Mouse (Mus musculus): ENCODE data around the gene Gm10318. TPM values are rescaled to one million over a fixed set of nuclear protein-coding genes. Genes with fewer than 3 reads are reported as not detected.

Gene Gm10318
- polyA plus RNA-seq, 1 experiment = not detected

- H3K36me3 ChIP-seq (ENCODE audit: control insufficient read depth, insufficient read depth, low read length) = no peaks in the 10 kb centered on the region
- H3K4me1 ChIP-seq (ENCODE audit: control insufficient read depth, insufficient read depth, low read length) = peaks cover 11% of the 10 kb centered on the region
- H3K4me3 ChIP-seq (ENCODE audit: control insufficient read depth, low read depth, low read length) = peak overlapping the region; percentile 55
- no peak overlapping the region for H3K27ac ChIP-seq (ENCODE audit: control insufficient read depth, insufficient read depth, low read depth, low read length)
- no peaks in the 10 kb centered on the region for H3K27me3 ChIP-seq (ENCODE audit: control insufficient read depth, insufficient read depth, low read length)
- TF ChIP-seq CTCF (IDR thresholded peaks at IDR 0.05; ENCODE audit: control insufficient read depth, insufficient read depth, insufficient replicate concordance, low read depth, low read length) = no peak
- no peak for TF ChIP-seq POLR2A (IDR thresholded peaks at IDR 0.05; ENCODE audit: control insufficient read depth, low read depth, low read length)
Measured at GRCm38 (mm10) chr10:77902894-77903715, 50.4 kb downstream of the Gm10318 start.

Other genes with a start within 250 kb of the Gm10318 start
- 83.1 and 88.6 TPM in 2 replicates for gene Sumo3, start 246.8 kb upstream of the Gm10318 start, polyA plus RNA-seq (2012; rRNA removed)
- 0.72 TPM in 1 of 2 replicates, not detected in the other for gene Gm49325, start 246.7 kb upstream of the Gm10318 start, polyA plus RNA-seq (2012; rRNA removed)
- 66.1 and 70.3 TPM in 2 replicates for gene Ube2g2, start 230.6 kb upstream of the Gm10318 start, polyA plus RNA-seq (2012; rRNA removed)
- 0.07 and 0.73 TPM in 2 replicates for gene Tspear, start 166.3 kb upstream of the Gm10318 start, polyA plus RNA-seq (2012; rRNA removed)
- not detected in 2 replicates for gene Gm19402, start 162.1 kb upstream of the Gm10318 start, polyA plus RNA-seq (2012; rRNA removed)
- not detected in 2 replicates for gene Gm9508, start 155.6 kb upstream of the Gm10318 start, polyA plus RNA-seq (2012; rRNA removed)
- gene Gm10272, start 146.2 kb upstream of the Gm10318 start, polyA plus RNA-seq (2012; rRNA removed) = not detected in 2 replicates
- gene Gm10024, start 141.4 kb upstream of the Gm10318 start, polyA plus RNA-seq (2012; rRNA removed) = not detected in 2 replicates
- gene Gm10142, start 137.1 kb upstream of the Gm10318 start, polyA plus RNA-seq (2012; rRNA removed) = not detected in 2 replicates
- not detected in 2 replicates for gene Krtap12-1, start 132.3 kb upstream of the Gm10318 start, polyA plus RNA-seq (2012; rRNA removed)
- not detected in 2 replicates for gene Gm10100, start 126.4 kb upstream of the Gm10318 start, polyA plus RNA-seq (2012; rRNA removed)
- not detected in 2 replicates for gene Gm18596, start 110.2 kb upstream of the Gm10318 start, polyA plus RNA-seq (2012; rRNA removed)
- gene Gm9736, start 101.5 kb upstream of the Gm10318 start, polyA plus RNA-seq (2012; rRNA removed) = not detected in 2 replicates
- not detected in 2 replicates for gene Gm3233, start 93.2 kb upstream of the Gm10318 start, polyA plus RNA-seq (2012; rRNA removed)
- gene Gm3238, start 81.5 kb upstream of the Gm10318 start, polyA plus RNA-seq (2012; rRNA removed) = not detected in 2 replicates
- not detected in 2 replicates for gene Gm7138, start 75.9 kb upstream of the Gm10318 start, polyA plus RNA-seq (2012; rRNA removed)
- gene Gm3250, start 70.3 kb upstream of the Gm10318 start, polyA plus RNA-seq (2012; rRNA removed) = not detected in 2 replicates
- not detected in 2 replicates for gene Gm7137, start 64.7 kb upstream of the Gm10318 start, polyA plus RNA-seq (2012; rRNA removed)
- not detected in 2 replicates for gene Gm9639, start 57.8 kb upstream of the Gm10318 start, polyA plus RNA-seq (2012; rRNA removed)
- gene Gm19668, start 53.7 kb upstream of the Gm10318 start, polyA plus RNA-seq (2012; rRNA removed) = not detected in 2 replicates
- gene Gm9507, start 41.0 kb upstream of the Gm10318 start, polyA plus RNA-seq (2012; rRNA removed) = not detected in 2 replicates
- not detected in 2 replicates for gene Gm2696, start 38.2 kb upstream of the Gm10318 start, polyA plus RNA-seq (2012; rRNA removed)
- 1.2 and 1.4 TPM in 2 replicates for gene Krtap10-4, start 25.8 kb upstream of the Gm10318 start, polyA plus RNA-seq (2012; rRNA removed)
- gene Krtap10-10, start 16.9 kb upstream of the Gm10318 start, polyA plus RNA-seq (2012; rRNA removed) = not detected in 2 replicates
- not detected in 2 replicates for gene Gm36176, start 6.1 kb upstream of the Gm10318 start, polyA plus RNA-seq (2012; rRNA removed)
- not detected in 2 replicates for gene Gm3285, start 9.1 kb downstream of the Gm10318 start, polyA plus RNA-seq (2012; rRNA removed)
- 0.57 and 1.1 TPM in 2 replicates for gene Lrrc3, start 49.7 kb downstream of the Gm10318 start, polyA plus RNA-seq (2012; rRNA removed)
- 0.17 and 0.30 TPM in 2 replicates for gene Trpm2, start 117.7 kb downstream of the Gm10318 start, polyA plus RNA-seq (2012; rRNA removed)
- gene 1810043G02Rik, start 125.7 kb downstream of the Gm10318 start, polyA plus RNA-seq (2012; rRNA removed) = 61.7 and 72.6 TPM in 2 replicates
- gene Pfkl, start 157.2 kb downstream of the Gm10318 start, polyA plus RNA-seq (2012; rRNA removed) = 16.3 and 18.3 TPM in 2 replicates
- gene Dnmt3l, start 189.1 kb downstream of the Gm10318 start, polyA plus RNA-seq (2012; rRNA removed) = 15.7 and 16.2 TPM in 2 replicates
- 1.7 and 1.8 TPM in 2 replicates for gene Aire, start 190.8 kb downstream of the Gm10318 start, polyA plus RNA-seq (2012; rRNA removed)
- 2.2 and 3.1 TPM in 2 replicates for gene Icosl, start 216.4 kb downstream of the Gm10318 start, polyA plus RNA-seq (2012; rRNA removed)